Mouse (Mus musculus): ENCODE data around the gene Adra1d.

- no peak for TF ChIP-seq CTCF (conservative IDR thresholded peaks at IDR 0.05 in 1 of 2, IDR thresholded peaks at IDR 0.05 in 1 of 2; ENCODE audit: low read depth in 2 of 2, low read length in 2 of 2)
- no peak for TF ChIP-seq POLR2A (IDR thresholded peaks at IDR 0.05; ENCODE audit: low read depth, low read length)
- no peak for TF ChIP-seq ZMIZ1 (IDR thresholded peaks at IDR 0.05; ENCODE audit: low read depth, low read length)
- no peak for TF ChIP-seq RAD21 (IDR thresholded peaks at IDR 0.05; ENCODE audit: low read depth, low read length)
- TF ChIP-seq EP300 (IDR thresholded peaks at IDR 0.05; ENCODE audit: low read length): no peak
- TF ChIP-seq HCFC1 (IDR thresholded peaks at IDR 0.05; ENCODE audit: low read depth, low read length): no peak
- TF ChIP-seq TCF12 (IDR thresholded peaks at IDR 0.05; ENCODE audit: low read depth, low read length): no peak
- TF ChIP-seq MAFK (IDR thresholded peaks at IDR 0.05; ENCODE audit: insufficient replicate concordance, low read length): no peak
- no peak for TF ChIP-seq MXI1 (IDR thresholded peaks at IDR 0.05; ENCODE audit: low read depth, low read length)
- no peak for TF ChIP-seq KAT2A (IDR thresholded peaks at IDR 0.05; ENCODE audit: insufficient replicate concordance, low read length)
- TF ChIP-seq IRF4 (IDR thresholded peaks at IDR 0.05; ENCODE audit: low read depth, low read length): no peak
- no peak for TF ChIP-seq ZKSCAN1 (IDR thresholded peaks at IDR 0.05; ENCODE audit: borderline replicate concordance, low read depth, low read length)
These were observed 25.4 kb upstream of the Adra1d start for GRCm38 (mm10) chr2:131587521-131587920.
